Mouse (Mus musculus): ENCODE measurements around the gene Hspa1b. TPM values are rescaled to one million over a fixed set of nuclear protein-coding genes. Genes with fewer than 3 reads are reported as not detected.
"Not testable (repeated sequence)": the region's sequence is repeated elsewhere in the genome, so short reads cannot be mapped to it uniquely, and the experiment has no call there.

The Hspa1b gene
- total and polyA plus RNA-seq, 3 experiments = 2.9 to 11.2 (median 6.3) TPM

DNA sequence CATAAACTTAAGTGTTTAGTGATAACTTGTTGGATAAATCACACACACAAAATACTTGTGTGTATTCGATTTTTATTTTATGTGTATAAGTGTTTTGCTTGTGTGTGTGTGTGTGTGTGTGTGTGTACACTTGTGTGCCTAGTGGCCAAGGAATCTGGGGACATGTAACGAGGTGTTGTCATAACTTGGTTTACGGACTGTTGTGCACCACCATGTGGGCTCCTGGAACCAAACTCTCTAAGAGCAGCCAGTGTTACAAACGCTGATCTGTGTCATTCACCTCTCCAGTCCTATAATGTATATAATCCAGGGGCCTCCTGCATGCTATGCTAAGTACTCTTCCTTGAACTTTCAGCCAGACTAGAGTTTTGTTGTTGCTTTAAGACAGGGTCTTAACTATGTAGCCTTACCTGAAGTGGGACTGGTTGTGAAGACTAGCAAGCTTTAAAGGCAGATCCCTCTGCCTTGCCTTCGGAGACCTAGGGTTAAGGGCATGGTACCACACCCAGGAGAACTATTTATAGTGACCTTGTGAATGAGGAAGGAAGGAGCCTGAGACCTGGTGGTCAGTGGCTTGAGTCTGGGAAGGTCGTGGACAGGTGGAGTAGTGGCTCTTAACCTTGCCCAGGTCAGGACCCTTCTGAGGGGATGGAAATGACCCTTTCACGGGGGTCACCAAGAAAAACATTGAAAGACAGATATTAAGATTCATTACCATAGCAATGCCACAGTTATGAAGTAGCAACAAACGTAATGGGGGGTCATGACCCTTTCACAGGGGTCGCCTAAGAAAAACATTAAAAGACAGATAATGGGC, 44.2 kb upstream of the Hspa1b start:
- intact Hi-C loops (cut with DNase I) = loop anchor here (5.0 kb wide), 1 partner anchor 239 kb away; the partner anchor contains the start of gene Ddx39b
- no peaks in the 10 kb centered on the region for H3K36me3 ChIP-seq (ENCODE audit: control insufficient read depth, insufficient read depth, low read length)
- H3K27me3 ChIP-seq (ENCODE audit: control insufficient read depth, insufficient read depth, low read length) = no peaks in the 10 kb centered on the region
- peaks cover 10% of the 10 kb centered on the region for H3K4me1 ChIP-seq (ENCODE audit: control insufficient read depth, insufficient read depth, low read length)
- DNase-seq = no peak
- no peak overlapping the region for H3K4me3 ChIP-seq
- no peak overlapping the region for H3K9ac ChIP-seq (ENCODE audit: low read depth, low read length)
- H3K79me2 ChIP-seq (replicated peaks; ENCODE audit: control insufficient read depth, insufficient read depth, low read length) = no peaks in the 10 kb centered on the region
- TF ChIP-seq POLR2A (IDR thresholded peaks at IDR 0.05; ENCODE audit: insufficient read depth, low read depth, low read length) (no peak), CTCF (IDR thresholded peaks at IDR 0.05) (no peak), EP300 (IDR thresholded peaks at IDR 0.05; ENCODE audit: insufficient read depth, low read depth, low read length) (no peak)
- WGBS = 60% methylated on average over 9 of the region's 9 CpGs
- no peak overlapping the region for H3K27ac ChIP-seq

DNA sequence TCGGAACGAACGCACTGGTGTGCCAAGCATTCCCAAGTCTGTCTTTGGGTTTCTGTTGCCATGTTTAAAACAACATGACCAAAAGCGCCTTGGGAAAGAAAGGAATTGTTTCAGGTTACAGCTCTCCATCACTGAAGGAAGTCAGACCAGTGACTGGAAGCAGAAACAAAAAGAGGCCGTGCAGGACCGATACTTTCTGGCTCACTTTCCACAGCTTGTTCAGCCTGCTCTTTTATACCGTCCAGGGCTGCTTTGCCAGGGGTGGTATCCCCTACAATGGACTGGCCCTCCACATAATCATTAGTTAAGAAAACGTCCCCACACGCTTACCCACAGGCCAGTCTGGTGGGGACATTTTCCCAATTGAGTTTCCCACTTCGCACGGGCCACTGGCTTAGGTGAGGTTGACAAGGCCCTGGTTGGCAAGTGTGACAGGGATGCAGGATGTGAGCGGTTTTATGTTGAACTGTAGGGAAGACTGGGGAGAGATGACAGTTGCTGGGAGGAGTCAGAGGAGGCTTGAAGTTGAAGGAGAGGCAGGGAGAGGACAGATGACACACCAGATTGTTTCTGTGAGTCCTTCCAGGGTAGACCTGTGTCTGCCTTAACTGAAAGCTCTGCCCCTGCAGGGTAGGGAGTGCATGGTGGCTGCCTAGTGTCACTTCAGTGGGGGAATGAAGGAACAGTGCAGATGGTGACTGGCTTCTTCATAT, 43.3 kb upstream of the Hspa1b start:
- DNase-seq = peak in 1 of 2 experiments; percentile 18
- TF ChIP-seq CTCF (IDR thresholded peaks at IDR 0.05) (no peak), EP300 (IDR thresholded peaks at IDR 0.05; ENCODE audit: insufficient read depth, low read depth, low read length) (no peak), POLR2A (IDR thresholded peaks at IDR 0.05; ENCODE audit: insufficient read depth, low read depth, low read length) (no peak)
- Histone ChIP-seq H3K79me2 (replicated peaks; ENCODE audit: control insufficient read depth, insufficient read depth, low read length) (no peaks in the 10 kb centered on the region), H3K4me1 (ENCODE audit: control insufficient read depth, insufficient read depth, low read length) (peaks cover 10% of the 10 kb centered on the region), H3K9ac (ENCODE audit: low read depth, low read length) (peak overlapping the region; percentile 85), H3K27me3 (ENCODE audit: control insufficient read depth, insufficient read depth, low read length) (no peaks in the 10 kb centered on the region), H3K4me3 (no peak overlapping the region), H3K27ac (0 out of 2 replicates have a peak overlapping the region, but pooled peaks have one; percentile 15), H3K36me3 (ENCODE audit: control insufficient read depth, insufficient read depth, low read length) (no peaks in the 10 kb centered on the region)
- WGBS = 14% methylated on average over 12 of the region's 12 CpGs
- intact Hi-C loops (cut with DNase I) = loop anchor here (5.0 kb wide), 1 partner anchor 240 kb away; the partner anchor contains the start of gene Ddx39b

DNA sequence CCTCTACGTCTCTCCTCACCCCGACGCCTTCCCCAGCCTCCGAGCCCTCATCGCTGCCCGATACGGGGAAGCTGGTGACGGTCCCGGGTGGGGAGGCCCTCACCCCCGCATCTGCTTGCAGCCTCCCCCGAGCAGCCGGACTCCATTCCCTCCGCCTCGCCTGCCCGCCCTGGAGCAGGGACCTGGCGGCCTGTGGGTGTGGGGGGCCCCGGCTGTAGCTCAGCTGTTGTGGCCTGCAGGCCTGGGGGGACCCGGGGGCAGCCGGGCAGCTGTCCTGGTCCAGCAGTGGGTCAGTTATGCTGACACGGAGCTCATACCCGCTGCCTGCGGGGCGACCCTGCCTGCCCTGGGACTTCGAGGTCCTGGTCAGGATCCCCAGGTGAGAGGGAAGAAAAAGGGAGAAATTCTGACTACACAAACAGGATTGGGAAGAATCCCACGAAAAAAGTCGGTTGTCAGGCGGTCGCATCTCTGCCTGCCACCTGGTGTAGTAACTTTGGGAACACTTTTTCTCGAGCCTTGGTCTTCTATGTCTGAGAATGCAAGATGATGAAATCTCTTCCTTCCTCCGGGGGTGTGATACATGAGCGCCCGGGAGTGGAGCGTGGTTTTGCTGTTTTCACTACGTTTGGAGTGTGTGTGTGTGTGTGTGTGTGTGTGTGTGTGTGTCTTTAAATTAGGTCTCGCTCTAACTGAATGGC, 42.6 kb upstream of the Hspa1b start:
- Histone ChIP-seq H3K9ac (ENCODE audit: low read depth, low read length) (peak overlapping the region; percentile 85), H3K36me3 (ENCODE audit: control insufficient read depth, insufficient read depth, low read length) (no peaks in the 10 kb centered on the region)
- intact Hi-C loops (cut with DNase I) = loop anchor here (2.0 to 5.0 kb wide), 2 partner anchors 21 to 241 kb away; partner anchors contain the start of genes Ddx39b and Lsm2

DNA sequence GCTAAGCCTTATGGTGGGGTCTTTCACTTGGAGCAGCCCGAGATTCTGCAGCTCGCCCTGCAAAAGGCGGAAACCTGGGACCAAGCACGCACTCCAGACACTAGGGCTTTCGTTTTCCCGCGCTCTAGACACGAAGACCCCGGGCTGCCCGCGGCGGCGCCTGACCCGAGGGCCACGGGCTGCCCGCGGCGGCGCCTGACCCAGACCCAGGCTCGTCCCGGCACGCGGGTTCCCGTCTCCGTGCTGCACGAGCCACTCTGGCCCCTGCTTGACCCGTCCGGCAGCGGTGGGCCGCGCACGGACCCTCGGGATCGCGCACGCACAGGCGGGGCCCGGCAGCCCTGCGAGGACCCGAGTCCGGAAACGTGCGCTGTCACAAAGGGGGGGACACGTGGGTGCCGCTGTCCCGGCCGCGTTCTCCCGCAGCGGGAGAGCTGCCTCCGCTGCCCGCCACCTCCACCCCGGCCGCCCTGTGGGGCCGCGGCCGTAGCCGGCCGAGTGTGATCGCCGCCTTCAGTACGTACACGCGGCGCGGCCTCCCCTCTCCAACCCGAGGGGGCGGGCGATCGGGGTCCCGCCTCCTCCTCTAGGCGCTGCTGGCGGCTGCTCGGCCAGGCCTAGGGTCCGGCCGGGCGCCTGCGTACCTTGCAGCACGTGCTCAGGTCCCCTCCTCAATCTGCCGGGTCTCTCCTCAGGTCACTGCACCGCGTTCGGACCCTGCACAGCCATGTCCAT, 41.8 kb upstream of the Hspa1b start, which contains the start of gene Vars:
Gene Vars (plus strand): TSS at position 271 of the 735 bp plus-strand sequence.
- WGBS = under 1% methylated on average over 79 of the region's 83 CpGs
- Histone ChIP-seq H3K4me1 (ENCODE audit: control insufficient read depth, insufficient read depth, low read length) (peaks cover 10% of the 10 kb centered on the region), H3K27me3 (ENCODE audit: control insufficient read depth, insufficient read depth, low read length) (no peaks in the 10 kb centered on the region), H3K4me3 (peak within 1 kb of the TSS; percentile 78), H3K36me3 (ENCODE audit: control insufficient read depth, insufficient read depth, low read length) (no peaks in the 10 kb centered on the region), H3K9ac (ENCODE audit: low read depth, low read length) (peak within 1 kb of the TSS; percentile 85), H3K79me2 (replicated peaks; ENCODE audit: control insufficient read depth, insufficient read depth, low read length) (no peaks in the 10 kb centered on the region), H3K27ac (peak within 1 kb of the TSS; percentile 100)
- TF ChIP-seq POLR2A (IDR thresholded peaks at IDR 0.05; ENCODE audit: insufficient read depth, low read depth, low read length) (0 out of 2 replicates have a peak, but pooled peaks have one; percentile 37), EP300 (IDR thresholded peaks at IDR 0.05; ENCODE audit: insufficient read depth, low read depth, low read length) (0 out of 2 replicates have a peak, but pooled peaks have one; percentile 24), CTCF (IDR thresholded peaks at IDR 0.05) (no peak)
- intact Hi-C loops (cut with DNase I) = loop anchor here (2.0 to 5.0 kb wide), 2 partner anchors 20 to 241 kb away; partner anchors contain the start of genes Ddx39b and Lsm2
- peak; percentile 93 to 95 for DNase-seq

More for the DNA sequence above, 42.6 kb upstream of the Hspa1b start:
- Histone ChIP-seq H3K4me1 (ENCODE audit: control insufficient read depth, insufficient read depth, low read length) (peaks cover 10% of the 10 kb centered on the region), H3K27me3 (ENCODE audit: control insufficient read depth, insufficient read depth, low read length) (no peaks in the 10 kb centered on the region), H3K27ac (peak overlapping the region; percentile 100), H3K79me2 (replicated peaks; ENCODE audit: control insufficient read depth, insufficient read depth, low read length) (no peaks in the 10 kb centered on the region), H3K4me3 (peak overlapping the region; percentile 78)
- 2% methylated on average over 35 of the region's 35 CpGs for WGBS
- no peak for DNase-seq
- no peak for TF ChIP-seq CTCF (IDR thresholded peaks at IDR 0.05)
- TF ChIP-seq POLR2A (IDR thresholded peaks at IDR 0.05; ENCODE audit: insufficient read depth, low read depth, low read length) = no peak
- TF ChIP-seq EP300 (IDR thresholded peaks at IDR 0.05; ENCODE audit: insufficient read depth, low read depth, low read length) = no peak

DNA sequence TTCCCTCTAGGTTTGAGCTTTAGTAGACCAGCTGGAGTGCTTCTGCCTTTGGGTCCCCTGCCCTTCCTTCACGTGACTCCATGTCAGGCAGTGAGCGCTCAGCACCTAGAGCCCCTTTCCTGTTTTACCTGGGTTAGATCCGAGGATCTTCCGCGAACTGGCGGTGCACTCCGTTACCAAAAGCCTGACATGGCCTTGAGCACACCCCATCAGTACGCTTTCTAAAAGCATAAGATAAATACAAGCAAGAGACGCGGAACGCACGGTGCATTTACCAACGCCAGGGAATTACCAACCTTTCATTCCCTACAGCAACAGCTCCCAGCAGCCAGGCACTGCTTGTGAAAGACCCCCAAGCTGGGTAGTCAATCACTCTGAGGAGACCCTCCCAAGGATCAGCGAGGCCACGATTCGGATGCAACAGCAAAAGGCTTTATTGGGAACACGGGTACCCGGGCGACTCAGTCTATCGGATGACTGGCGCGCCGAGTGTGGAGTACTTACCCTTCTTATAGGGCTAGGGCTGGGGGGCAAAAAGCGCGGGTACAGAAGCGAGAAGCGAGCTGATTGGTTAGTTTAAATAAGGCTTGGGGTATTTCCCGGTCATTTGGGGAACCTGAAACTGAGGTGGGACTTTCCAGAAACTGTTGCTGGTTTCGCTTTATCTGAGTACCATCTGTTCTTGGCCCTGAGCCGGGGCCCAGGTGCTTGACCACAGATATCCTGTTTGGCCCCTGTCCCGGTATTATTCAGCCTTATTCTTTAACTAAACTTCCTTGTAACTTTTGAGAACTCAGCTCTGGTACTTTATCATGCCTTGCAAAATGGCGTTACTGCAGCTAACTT, 41.1 kb upstream of the Hspa1b start:
- intact Hi-C loops (cut with DNase I) = loop anchor here (2.0 to 5.0 kb wide), 2 partner anchors 19 to 242 kb away; partner anchors contain the start of genes Ddx39b and Lsm2
- H3K4me1 ChIP-seq (ENCODE audit: control insufficient read depth, insufficient read depth, low read length) = peaks cover 10% of the 10 kb centered on the region
- H3K27ac ChIP-seq = peak overlapping the region; percentile 100
- peak in 1 of 2 experiments; percentile 29 for DNase-seq
- H3K9ac ChIP-seq (ENCODE audit: low read depth, low read length) = peak overlapping the region; percentile 85
- WGBS = 8% methylated on average over 30 of the region's 32 CpGs
- not testable (repeated sequence) for H3K79me2 ChIP-seq (replicated peaks; ENCODE audit: control insufficient read depth, insufficient read depth, low read length); H3K27me3 ChIP-seq (ENCODE audit: control insufficient read depth, insufficient read depth, low read length); H3K36me3 ChIP-seq (ENCODE audit: control insufficient read depth, insufficient read depth, low read length)
- peak overlapping the region; percentile 78 for H3K4me3 ChIP-seq
